Mouse (Mus musculus) kidney, postnatal 25 days (tissue): ENCODE data around the gene Bcl9l.

Experiments used
- DNase-seq, 2 experiments: peaks; one replicate each; pipeline ENCODE4 v3.0.0; 2021; ENCODE audit warnings: mixed read lengths in 2 of 2

The Bcl9l gene

DNA sequence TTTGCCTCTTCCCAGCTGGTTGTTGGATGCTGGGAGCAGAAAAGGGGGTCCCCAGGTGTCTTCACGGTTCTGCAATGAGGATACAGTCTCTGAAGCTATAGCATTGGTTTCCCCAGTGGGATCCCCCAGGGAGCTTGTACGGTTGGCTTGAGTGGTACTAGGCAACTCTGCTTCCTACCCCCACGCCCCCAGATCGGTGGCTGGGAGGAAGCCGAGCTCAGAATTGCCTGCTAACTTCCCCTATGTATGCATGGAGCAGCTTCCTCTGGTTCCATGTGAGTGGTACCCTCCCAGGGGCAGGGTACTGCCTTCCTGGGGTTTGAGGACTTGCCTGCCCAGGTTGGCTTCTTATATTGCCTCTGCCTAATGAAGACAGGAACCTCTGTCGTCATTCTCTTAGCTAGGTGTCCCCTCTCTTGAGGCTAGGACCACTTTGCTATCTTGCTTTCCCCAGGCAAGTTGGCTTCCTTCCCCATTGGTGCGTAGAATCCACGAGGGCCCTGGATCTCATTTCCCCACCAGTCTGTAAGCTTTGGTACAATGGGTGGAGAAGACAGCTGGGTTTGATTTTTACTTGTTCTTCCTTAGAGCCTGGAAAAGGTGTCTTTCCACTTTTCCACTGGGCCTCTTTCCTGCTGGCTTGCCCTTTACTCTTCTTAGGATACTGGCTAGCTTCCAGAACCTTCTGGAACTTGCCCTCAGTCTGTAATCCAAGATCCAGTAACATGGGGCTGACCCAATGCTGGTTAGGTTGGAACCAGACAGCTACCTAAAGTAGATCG, 29.5 kb downstream of the Bcl9l start:
- peak; percentile 63 to 82 for DNase-seq

DNA sequence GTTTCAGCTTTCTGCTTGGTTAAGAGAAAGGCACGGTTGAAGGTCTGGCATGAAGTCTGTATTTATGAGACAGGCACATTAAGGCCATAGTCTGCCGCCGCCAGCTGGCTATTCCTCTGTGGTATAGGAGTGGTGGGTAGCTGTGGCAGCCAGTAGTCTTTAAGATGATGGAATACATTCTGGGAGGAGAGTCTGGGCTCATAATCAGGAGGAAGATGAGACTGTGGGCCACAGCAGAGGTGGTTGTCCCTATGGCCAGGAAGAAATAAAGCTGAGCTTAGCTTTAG, 30.0 kb downstream of the Bcl9l start:
- no peak for DNase-seq

DNA sequence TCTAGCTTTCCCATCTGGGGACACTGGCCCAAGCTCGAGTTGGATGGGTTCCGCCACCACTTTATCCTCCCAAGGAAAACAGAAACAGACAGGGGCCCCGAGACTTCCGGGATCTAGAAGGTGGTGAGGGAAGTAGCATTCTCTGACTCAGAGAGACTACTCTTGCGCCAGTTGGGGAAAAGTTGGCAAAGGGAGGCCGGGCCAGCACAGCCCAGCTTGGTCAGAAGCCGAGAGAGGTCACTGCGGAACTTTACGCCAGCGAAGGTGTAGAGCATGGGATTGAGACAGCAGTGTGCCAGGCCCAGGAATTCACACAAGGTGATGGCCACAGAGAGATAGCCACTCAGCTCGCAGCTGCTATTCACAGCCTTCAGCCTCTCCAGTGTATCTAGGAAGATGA, 30.5 kb downstream of the Bcl9l start:
- DNase-seq = no peak

DNA sequence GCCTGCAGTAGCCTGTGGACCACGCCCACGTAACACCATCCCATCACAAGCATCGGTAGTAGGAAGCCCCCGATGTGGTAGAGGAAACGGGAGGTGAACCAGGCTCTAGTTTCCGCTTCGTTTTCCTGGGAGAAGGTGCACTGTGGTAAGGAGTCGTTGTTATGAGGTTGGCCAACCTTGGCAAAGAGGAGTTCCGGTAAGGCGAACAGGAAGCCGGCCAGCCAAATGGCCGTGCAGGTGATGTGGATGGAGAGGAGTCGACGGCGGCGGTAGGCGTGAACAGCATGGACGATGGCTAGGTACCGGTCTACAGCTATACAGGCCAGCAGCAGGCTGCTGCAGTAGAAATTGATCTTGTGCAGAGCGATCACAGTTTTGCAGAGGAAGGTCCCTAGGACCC, 31.0 kb downstream of the Bcl9l start:
- DNase-seq = no peak

DNA sequence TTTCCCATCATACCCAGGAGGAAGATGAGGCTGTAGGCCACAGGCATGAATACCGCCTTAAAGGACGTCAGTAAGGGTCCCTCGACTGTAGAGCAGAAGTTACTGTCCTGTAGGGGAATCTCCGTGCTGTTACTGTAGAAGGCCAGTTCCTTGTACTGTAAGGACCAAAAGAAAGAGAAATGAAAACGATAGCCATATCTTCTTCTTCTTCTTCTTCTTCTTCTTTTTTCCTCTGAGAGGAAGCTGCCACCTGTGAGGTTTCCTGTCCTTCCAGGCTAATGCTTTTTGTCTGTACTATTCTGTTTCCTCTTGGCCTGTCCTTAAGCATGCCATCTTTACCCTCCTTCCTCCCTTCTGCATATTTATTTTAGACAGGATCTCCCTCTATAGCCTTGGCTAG, 31.5 kb downstream of the Bcl9l start:
- no peak for DNase-seq

DNA sequence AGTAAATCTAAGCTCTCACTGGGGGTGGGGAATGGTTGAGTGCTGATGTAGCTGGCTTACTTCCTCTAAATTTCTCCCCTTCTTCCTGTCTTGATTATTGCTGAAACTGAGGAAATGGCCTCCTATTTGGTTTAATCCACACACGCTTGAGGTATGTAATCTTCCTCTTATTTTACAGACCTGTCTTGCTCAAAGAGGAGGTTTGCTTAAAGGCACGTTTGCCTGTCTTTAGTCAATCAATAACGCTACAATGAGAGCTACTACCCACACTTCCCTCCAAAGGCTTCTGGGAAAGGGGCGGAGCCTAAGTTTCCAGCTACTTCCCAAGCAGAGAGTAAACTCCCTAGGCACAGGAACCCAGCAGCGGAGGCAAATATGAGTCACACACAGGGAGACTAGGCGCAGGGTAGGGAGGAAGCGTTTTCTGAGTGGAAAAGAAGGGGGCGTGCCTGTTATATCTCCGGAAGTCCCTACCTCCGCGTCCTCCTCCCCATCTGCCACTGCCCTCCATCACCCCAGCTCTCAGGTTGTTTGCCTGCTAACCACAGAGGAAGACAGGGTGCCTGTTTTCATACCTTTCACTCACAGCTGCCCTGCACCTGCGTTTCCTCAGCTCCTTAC, 32.6 kb downstream of the Bcl9l start:
- peak; percentile 81 to 92 for DNase-seq

DNA sequence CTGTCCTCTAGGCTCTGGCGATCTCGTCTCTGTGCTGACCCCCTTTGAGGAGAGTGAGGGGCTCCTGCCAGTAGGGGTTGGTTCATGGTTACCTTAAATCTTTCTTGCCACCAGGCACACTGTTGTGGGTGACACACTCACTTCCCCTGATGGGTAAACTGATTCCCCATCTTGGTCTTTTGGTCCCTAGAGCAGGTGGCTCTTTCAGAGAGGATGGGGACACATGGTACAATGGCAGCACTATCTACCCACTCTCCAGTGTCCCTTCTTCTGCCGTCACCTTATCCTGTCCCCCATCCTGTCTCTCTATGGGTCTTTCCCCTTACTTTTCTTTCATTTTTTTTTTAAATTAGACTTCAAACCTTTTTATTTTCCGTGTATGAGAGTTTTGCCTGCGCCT, 33.3 kb downstream of the Bcl9l start:
- no peak for DNase-seq

DNA sequence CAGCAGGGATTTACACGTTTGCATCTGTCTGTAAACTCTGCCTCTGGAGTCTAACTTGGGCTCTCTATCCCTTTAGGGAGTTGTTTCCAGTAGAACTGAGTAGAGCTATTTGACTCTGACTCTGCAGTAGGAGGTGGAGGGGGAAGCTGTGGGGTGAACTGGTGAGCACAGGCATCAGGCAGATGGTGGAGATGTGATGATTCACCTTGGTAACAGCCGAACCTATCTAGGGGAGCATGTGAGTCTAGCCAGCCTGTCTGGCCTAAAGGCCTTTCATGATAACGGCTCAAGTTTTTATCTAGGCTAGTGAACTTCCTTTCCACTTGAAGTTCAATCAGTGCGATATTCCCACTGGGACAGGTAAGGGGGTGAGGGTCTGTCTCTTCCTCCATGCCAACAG, 34.7 kb downstream of the Bcl9l start:
- DNase-seq = no peak

DNA sequence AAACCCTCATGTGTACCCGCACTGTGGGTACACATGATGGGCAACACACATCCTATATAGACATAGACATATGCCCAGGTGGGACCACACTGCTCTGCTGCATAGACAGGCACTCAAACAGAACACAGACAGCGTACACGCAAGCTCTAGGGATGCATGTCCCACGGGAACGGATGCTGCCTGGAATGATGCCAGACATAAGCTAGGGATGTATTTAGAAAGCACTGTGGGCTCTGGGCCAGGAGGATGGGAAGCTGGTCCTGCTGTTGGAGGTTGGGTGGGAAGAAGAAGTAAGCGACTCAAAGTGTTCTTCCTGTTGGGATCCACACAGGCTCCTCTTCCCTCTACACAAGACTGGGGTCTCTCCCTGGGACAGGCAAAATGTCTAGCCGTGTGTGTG, 35.4 kb downstream of the Bcl9l start:
- DNase-seq = peak; percentile 51 to 54

DNA sequence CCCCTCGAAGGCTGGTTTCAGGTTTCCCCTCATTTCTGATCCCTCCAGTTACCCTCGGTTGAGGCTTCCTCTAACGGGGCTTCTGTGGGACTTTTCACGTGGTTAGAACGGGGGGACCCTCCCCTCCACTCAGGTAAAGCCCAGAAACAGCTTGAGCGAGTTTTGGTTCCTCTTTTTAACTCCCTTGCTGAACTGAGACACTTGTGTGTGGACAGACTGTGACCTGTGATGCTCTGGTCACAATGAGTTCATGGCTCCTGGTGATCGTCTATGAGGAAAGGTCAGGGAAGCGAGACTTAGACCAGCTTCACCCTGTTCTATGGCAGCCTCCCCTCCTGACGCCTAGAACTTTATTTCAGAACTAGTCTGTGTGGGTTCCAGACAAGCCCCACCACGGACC, 39.3 kb downstream of the Bcl9l start:
- DNase-seq = no peak

DNA sequence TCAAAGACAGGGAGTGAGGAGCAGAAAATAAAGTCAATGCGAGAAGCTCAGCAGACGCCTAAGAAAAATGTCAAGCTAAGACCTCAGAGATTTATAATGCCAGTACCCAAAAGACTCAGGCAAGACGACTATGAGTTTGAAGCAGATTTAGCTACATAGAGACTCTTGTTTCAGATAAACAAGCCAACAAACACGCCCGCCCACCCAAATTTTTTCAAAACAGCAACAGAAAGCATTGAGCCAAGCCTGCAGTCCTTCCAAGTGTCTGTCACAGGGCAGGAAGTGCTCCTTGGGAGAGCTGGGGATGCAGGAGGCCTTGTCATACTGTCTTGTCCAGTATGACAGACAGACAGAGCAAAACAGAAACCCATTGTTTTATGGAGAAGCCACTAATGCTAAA, 41.1 kb downstream of the Bcl9l start:
- no peak for DNase-seq

DNA sequence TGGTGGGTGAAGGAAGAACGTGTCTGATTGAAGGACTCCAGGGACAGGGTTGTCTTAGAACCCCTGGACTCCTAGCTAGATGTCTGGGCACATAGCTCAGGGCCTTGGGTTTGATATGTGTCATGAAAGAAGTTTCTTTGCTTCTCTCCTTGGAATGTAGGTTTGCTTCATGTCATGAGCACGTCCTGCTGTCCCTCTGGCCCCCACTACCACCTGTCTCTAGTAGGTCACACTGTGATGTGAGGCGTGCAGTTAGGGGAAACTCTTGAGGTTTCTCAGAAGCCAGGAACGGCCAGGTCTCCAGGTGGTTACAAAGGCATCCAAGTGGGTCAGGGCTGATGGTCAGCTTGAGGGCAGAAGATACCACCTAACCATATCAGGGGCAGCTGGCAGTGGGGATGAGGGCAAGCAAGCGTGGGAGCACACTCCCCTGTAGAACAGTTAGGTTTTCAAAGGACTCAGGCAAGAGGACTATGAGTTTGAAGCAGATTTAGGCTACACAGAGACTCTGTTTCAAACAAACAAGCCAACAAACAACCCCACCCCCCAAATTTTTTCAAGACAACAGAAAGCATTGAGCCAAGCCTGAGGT, 41.7 kb downstream of the Bcl9l start:
- no peak for DNase-seq

DNA sequence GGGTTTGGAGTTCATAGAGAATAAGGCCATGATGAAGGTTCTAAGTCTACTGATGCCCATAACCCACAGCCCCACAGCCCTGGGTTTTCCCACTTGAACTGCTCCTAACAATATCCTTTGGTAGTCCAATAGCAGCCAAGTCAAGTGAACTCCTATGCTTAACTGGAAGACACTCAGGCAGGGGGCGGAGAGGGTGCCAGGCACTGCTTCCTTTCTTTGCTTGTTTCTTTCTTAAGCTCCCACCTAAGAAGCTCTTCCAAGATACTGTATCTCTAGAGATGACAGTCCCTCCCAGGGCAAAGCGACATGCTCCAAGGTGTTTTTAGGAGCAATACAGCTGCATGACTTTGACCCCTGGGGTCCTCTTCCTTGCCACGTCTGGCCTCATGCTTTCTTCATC, 42.4 kb downstream of the Bcl9l start:
- DNase-seq = no peak

DNA sequence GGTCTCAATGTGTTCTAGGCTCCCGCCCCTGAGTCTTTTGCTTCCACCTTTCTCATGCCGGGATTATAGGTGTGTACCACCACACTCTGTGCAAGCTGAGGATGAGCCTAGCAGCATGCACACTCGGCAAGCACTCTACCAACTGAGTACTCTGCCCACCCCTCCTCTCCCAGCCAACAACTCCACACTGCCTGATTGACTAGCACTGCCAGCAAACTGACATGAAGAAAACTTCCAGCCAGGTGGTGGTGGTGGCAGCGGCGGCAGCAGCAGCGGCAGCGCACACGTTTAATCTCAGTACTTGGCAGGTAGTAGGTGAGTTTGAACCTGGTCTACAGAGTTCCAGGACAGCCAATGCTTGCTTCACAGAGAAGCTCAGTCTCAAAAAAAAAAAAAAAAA, 43.0 kb downstream of the Bcl9l start:
- DNase-seq = no peak

DNA sequence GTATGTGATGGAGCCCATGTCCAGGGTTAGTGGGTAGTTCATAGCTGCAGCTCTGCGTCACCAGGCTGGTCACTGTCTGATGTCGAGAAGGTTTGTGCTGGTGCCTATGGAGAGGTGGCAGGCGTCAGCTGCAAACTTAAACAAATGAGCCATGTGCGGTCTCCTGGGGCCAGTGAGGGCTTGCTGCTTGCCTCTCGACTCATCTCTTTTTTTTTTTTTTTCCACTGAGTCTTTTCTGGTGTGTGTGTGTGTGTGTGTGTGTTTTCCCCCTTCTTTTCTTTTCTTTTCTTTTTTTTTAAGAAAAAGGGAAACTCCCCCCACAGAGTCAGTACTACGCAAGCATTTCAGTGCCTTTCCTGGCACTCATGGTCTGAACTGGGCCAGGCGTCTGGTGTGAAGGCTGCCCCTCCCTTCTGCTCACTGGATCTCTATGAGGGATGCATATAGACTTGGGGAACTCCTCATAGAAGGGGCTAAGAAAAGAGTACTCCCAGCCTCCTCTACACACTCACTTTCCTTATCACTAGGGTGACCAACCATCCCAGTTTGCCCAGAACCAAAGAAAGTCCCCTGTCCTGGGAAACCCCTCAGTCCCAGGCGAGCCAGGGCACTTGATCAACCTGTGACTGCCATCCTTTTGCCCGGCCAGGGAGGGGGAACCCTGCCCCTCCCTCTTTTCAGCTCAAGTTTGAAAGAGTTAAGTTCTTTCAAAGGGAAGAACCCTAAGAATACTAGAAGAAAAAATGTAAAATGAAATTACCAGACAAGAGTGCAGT, 43.9 kb downstream of the Bcl9l start:
- DNase-seq = no peak

DNA sequence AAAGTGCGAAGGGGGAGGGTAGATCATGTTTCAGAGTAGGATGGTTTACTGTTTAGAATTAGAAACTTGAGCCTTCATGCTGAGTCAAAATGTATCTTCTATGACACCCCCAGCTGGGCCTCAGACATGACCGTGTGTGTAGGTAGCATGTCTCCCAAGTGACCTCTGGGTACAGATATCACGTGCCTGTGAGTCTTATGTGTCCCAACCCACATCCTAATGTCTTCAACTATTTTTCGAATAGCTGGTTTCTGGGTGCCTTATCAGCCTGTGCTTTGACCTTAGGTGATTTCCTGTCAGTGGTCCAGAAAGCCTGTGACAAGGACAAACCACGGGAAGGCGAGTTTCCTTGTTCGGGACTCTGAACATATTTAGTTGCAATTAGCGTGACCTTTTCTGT, 45.7 kb downstream of the Bcl9l start:
- DNase-seq = no peak

DNA sequence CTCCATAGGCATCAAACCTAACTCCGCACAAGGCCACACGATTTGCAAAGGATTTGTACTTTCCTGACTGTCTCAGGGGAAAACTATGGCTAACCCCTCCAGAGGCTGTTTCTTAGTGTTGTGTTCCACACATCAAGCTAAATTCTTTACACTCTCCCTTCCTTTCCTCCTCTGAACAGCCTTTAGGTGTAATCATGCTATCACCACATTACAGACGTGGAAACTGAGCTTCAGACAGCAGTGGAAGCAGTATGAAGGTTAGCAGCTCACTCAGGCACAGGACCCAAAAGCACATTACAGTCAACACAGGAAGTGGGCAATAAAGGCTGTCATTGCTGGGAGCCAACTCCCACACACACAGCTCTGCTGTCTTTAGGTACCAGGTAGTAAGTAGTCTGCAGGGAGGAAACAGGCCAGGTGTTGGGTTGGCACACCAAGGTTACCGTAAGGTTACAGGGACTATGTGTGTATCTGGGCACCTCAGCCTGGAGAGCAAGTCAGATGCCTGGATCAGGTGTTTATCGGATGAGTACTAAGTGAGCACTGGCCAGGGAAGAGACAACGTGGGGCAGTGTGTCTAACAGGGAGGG, 50.5 kb downstream of the Bcl9l start:
- no peak for DNase-seq

DNA sequence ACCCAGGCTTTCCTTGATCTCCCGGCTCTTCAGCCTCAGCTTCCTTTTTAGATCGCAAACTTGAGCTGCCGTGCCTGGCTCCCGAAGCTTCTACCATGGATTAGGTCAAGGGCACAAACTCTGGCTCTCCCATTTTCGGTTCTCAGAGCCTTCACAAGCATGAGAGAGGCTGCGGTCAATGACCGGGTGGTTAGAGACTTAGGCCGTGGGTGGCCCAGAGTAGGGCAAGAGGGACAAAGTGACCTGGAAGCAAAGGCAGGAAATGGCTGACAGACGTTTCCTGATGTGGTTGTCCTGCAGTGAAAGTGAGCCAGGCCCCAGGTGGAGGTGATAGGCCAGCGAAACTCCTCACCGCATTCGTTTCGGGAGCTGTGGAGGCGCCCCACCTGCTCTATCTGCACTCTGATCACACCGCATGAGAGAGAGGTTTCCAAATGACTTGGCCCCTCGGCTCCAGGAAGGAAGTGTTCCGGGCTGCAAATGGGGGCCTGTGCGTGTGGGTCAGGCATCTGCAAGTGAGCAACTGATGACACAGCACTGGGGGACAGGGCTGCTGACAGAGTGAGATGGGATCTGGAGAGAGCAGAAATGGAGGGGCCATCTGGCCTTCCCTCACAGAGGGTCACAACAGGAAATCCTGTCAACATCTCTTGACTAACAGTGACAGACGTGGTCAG, 55.1 kb downstream of the Bcl9l start:
- no peak for DNase-seq

DNA sequence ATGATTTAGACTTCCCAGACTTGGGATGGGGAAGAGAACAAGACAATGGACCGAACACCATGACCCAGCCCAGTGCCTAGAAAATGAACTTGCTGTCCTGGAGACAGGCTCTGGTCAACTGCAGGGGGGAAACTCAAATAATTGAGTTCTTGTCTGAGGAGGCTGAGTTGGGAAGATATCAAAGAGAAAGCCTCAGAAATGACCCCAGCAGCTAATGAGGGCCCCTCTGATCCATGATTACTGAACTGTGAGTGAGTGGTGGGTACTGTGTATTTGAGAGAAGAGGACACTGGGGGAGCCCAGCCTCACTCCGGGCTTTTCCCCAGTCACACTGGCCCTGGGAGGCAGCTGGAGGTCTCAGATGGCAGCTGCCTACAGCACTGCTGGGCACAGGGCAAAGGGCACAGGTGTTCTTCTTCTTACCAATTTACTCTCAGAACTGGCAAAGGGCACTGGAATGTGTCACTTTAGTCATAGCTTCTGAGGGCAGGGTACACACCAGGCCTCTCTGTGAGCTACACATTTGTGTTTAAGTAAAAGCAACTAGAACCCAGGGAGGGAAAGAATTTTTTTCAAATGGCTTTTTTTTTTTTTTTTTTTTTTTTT, 57.3 kb downstream of the Bcl9l start:
- DNase-seq = peak; percentile 18 to 54

DNA sequence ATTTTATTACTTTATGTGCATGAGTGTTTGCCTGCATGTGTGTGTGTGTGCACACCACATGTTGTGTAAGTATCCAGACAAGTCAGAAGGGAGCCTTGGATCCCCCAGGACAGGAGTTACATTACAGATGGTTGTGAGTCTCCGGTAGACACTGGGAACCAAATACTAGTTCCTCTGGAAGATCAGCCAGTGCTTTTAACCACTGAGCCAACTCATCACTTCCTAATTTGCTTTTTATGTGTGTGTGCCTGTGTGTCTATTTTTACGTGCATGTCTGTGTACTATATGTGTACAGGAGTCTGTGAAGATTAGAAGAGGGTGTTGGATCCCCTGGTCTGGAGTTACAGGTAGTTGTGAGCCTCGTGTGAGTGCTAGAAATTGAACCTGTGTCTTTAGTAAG, 58.1 kb downstream of the Bcl9l start:
- no peak for DNase-seq

DNA sequence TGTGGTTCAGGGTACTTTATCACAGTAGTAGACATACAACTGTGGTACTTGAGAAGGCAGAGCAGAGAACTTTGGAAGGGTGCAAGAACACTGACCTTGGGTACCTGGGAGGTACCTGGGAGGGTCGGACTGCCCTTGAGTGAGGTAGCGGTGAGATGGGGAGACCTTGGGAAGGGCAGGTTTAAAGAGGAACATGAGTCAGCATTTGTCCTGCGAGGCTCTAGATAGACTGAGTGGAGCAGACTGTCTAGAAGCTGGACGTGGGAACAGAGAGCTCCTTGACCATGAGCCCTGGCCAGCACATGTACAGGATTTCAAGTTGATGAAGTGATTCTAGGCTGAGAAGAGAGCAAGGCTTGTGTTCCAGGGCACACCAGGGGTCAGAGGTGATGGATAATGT, 59.7 kb downstream of the Bcl9l start:
- no peak for DNase-seq

DNA sequence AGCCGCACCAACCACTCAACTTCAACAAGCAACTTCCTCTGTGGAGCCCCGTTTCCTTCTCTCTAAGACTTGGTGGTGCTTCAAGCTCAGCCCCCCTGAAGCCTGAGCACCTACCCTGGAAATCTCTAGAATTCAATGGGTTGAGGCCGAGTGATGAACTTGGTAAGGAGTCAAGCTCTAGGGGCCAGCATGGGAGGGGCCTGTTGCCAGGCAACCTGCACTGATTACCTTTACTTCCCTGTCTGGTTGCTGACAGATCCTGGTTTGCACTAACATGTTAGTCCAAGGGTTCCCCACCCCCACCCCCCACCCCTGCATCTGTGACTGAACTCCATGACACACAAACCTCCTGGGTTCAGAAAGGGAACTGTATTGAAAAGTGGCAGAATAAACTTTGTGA, 62.4 kb downstream of the Bcl9l start:
- no peak for DNase-seq
